In the genomic region with DNA sequence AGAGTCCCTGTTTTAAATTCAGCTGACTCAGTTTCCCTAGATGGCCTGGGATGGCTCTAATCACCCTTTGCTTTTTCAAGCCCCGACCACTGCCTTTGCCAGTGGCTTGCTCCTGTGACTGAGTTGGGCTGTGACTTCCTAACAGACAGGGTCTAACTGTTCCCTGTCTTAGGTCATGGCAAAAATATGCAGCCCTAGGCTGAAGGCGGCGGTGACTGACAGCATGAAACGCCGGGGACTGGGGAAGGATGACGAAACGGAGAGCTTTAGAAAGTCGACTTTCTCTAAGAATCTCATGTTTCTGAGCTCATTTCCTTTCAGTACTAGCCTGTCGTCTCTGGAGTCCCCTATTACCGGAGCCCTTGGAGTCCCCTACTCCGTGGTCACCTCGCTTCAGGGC, we compare ENCODE assay signal across 7 mouse cellular contexts. TPM values are rescaled to one million over a fixed set of nuclear protein-coding genes. Genes with fewer than 3 reads are reported as not detected.
DNase-seq lines count a peak whose midpoint lies in the region; ATAC-seq lines count a peak whose summit lies in the region.

No protein-coding gene starts in this region.

- H3K36me3 ChIP-seq in midbrain, embryonic 10.5 days, result no peaks in the 10 kb centered on the region
- H3K36me3 ChIP-seq in midbrain, embryonic 13.5 days, result no peaks in the 10 kb centered on the region
- no peaks in the 10 kb centered on the region for H3K36me3 ChIP-seq in forebrain, embryonic 13.5 days (ENCODE audit: poor library complexity, severe bottlenecking)

- peaks cover 29% of the 10 kb centered on the region for H3K4me1 ChIP-seq in midbrain, embryonic 10.5 days
- H3K4me1 ChIP-seq in midbrain, embryonic 13.5 days (replicated peaks), result peaks cover 24% of the 10 kb centered on the region
- peaks cover 25% of the 10 kb centered on the region for H3K4me1 ChIP-seq in forebrain, embryonic 13.5 days

- peaks cover 56% of the 10 kb centered on the region for H3K27me3 ChIP-seq in midbrain, embryonic 10.5 days (ENCODE audit: low read depth, poor library complexity, severe bottlenecking)
- H3K27me3 ChIP-seq in midbrain, embryonic 13.5 days, result peaks cover 42% of the 10 kb centered on the region
- H3K27me3 ChIP-seq in forebrain, embryonic 13.5 days, result no peaks in the 10 kb centered on the region

- H3K4me2 ChIP-seq in midbrain, embryonic 13.5 days (replicated peaks), result no peak overlapping the region
- H3K4me2 ChIP-seq in forebrain, embryonic 13.5 days, result no peak overlapping the region

- no peaks in the 10 kb centered on the region for H3K9me3 ChIP-seq in midbrain, embryonic 10.5 days (replicated peaks)
- H3K9me3 ChIP-seq in midbrain, embryonic 13.5 days, result no peaks in the 10 kb centered on the region
- H3K9me3 ChIP-seq in forebrain, embryonic 13.5 days (replicated peaks), result no peaks in the 10 kb centered on the region

- H3K9ac ChIP-seq in midbrain, embryonic 13.5 days (replicated peaks), result no peak overlapping the region
- no peak overlapping the region for H3K9ac ChIP-seq in forebrain, embryonic 13.5 days

- no peak for DNase-seq in midbrain, embryonic 10.5 days (ENCODE audit: low spot score)
- peak; percentile 78 for DNase-seq in heart, postnatal 4 days
- DNase-seq in yolk sac, embryonic 10.5 days (ENCODE audit: low spot score), result peak; percentile 35
- DNase-seq in spleen, adult 12 weeks (ENCODE audit: low spot score), result no peak

- WGBS in midbrain, embryonic 10.5 days, result 74% methylated on average over 12 of the region's 12 CpGs
- WGBS in midbrain, embryonic 13.5 days, result 76% methylated on average over 12 of the region's 12 CpGs
- WGBS in forebrain, embryonic 13.5 days, result 79% methylated on average over 12 of the region's 12 CpGs

- ATAC-seq in midbrain, embryonic 13.5 days, result no peak
- peak; percentile 36; the same call in 1 of the 2 replicates for ATAC-seq in forebrain, embryonic 13.5 days
- no peak for ATAC-seq in erythroid progenitor cell, adult 5-6 weeks (replicated peaks; ENCODE audit: low FRiP score, poor library complexity, severe bottlenecking)

- no peak overlapping the region for H3K4me3 ChIP-seq in midbrain, embryonic 10.5 days
- H3K4me3 ChIP-seq in midbrain, embryonic 13.5 days (replicated peaks), result no peak overlapping the region
- no peak overlapping the region for H3K4me3 ChIP-seq in forebrain, embryonic 13.5 days

- peak overlapping the region; percentile 2; the same call in 1 of the 2 replicates for H3K27ac ChIP-seq in midbrain, embryonic 10.5 days (replicated peaks)
- no peak overlapping the region for H3K27ac ChIP-seq in midbrain, embryonic 13.5 days
- no peak overlapping the region for H3K27ac ChIP-seq in forebrain, embryonic 13.5 days

RNA-seq across cellular contexts. Expression of a gene that starts 22.9 kb away (rescaled TPM):
- polyA plus RNA-seq in midbrain, embryonic 10.5 days (2016; fragmentation: Nextera tagmentation; extraction: Ambion mirVana), result 27.3 and 30.3 TPM in 2 replicates
- 11.0 and 11.7 TPM in 2 replicates for polyA plus RNA-seq in midbrain, embryonic 13.5 days (2015; fragmentation: Nextera tagmentation; extraction: Ambion mirVana)
- 23.0 TPM in 2 replicates for polyA plus RNA-seq in forebrain, embryonic 13.5 days (2015; fragmentation: Nextera tagmentation; extraction: Ambion mirVana)
- 10 to 100 TPM; 71.9 to 73.4 TPM for total RNA-seq in heart, postnatal 4 days (2021)
- not detected in 2 replicates for total RNA-seq in erythroid progenitor cell, adult 5-6 weeks (2015; ENCODE audit: low replicate concordance)
- not detected in 2 replicates for total RNA-seq in erythroid progenitor cell, adult 5-6 weeks (2017; ENCODE audit: low replicate concordance)

Comparison
In these comparisons a context has a peak if more than half of its experiments do, and no peak if none do; other contexts are left out.
1. DNase-seq: peak in heart, postnatal 4 days (single experiment) and yolk sac, embryonic 10.5 days (single experiment); none in midbrain, embryonic 10.5 days (single experiment) and spleen, adult 12 weeks (single experiment).